Mouse (Mus musculus) gastrocnemius, postnatal 25 days (tissue): ENCODE measurements around the gene Ywhah. TPM values are rescaled to one million over a fixed set of nuclear protein-coding genes. Genes with fewer than 3 reads are reported as not detected.

Experiments used
- DNase-seq: peaks from one replicate; pipeline ENCODE4 v3.0.0; 2022
- long read RNA-seq, 2 experiments: library from polyadenylated mRNA; stranded (forward); transcript quantifications; one replicate each; pipeline ENCODE4 v2.0.0; 2021
- total RNA-seq, 2 experiments: library from RNA; stranded (reverse); gene quantifications; 1 replicate in 1 of 2; 2 replicates in 1 of 2; pipeline ENCODE4 v1.2.3; 2021

Ywhah gene
- 10 to 100 TPM; 54.0 to 54.3 TPM for total RNA-seq
- long read RNA-seq, experiment 1, transcript Ywhah-201 (2 exons, 1,764 nt): major isoform, 84 of 87 reads
- long read RNA-seq, experiment 1, partial matches to known transcripts: 0 of 87 reads
- long read RNA-seq, experiment 1, other reads (novel, unspliced or antisense): 2 of 87 reads
- long read RNA-seq, experiment 2, transcript Ywhah-201 (2 exons, 1,764 nt): major isoform, 100 of 100 reads
- long read RNA-seq, experiment 2, partial matches to known transcripts: 0 of 100 reads
- long read RNA-seq, experiment 2, other reads (novel, unspliced or antisense): 0 of 100 reads

DNA sequence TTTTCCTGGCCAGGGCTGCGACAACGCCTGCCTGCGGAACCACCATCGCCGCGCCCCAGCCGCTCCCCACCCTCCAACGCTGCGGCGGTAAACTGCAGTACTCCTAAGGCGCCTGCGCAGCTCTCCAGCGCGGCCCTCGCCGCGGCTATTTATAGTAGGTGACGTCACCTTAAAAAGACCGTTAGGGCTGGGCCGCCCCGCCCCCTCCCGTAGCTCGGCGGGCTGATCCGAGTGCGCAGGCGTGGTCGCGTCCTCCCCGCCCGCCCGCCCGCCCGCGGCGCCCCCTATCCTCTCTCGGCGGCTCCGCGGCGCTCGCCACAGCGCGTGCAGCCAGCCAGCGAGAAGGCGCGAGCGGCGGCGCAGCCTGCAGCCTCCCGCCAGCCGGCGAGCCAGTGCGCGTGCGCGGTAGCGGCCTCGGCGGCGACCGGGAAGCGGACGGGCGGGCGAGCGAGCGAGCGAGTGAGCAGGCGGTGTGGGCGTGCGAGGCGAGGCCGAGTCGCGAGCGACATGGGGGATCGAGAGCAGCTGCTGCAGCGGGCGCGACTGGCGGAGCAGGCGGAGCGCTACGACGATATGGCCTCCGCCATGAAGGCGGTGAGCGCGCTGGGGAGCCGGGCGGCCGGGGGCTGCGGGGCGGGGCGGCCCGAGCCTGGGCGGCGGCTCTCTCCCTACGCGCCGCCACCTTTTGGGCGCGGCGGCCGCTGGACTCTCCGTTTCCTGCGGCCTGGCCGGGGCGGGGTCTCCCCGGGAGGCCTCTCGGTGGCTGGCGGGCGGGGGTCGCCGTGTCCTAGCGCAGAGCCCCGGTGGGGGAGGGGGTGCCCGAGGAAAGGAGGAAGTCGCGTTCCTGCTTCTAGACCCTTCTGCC is at the start of gene Ywhah:
TSS of gene Ywhah (plus strand) at position 256 of the 865 bp plus-strand sequence.
- DNase-seq: peak; percentile 96

DNA sequence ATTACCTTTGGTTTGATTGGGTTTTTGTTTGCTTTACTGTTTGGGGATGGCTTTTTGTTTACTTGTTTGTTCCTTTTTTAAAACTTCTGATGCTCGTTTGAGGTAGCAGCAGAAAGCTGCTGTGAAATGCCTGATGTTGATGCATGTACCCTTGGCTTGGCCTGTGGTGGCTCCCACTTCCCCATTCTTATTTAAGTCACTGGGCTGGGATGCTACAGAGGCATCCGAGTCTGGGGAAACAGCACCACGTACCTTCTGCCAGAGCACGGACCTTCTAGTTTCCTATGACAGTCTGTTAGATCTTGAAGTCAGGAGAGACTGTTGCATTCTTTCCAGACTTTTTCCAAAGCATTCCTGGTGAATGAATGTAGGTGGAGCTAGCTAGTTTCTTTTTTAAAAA is 42.1 kb upstream of the Ywhah start:
- no peak for DNase-seq

GRCm38 (mm10) chr5:32977179-32977578 is 41.4 kb upstream of the Ywhah start:
- no peak for DNase-seq

DNA sequence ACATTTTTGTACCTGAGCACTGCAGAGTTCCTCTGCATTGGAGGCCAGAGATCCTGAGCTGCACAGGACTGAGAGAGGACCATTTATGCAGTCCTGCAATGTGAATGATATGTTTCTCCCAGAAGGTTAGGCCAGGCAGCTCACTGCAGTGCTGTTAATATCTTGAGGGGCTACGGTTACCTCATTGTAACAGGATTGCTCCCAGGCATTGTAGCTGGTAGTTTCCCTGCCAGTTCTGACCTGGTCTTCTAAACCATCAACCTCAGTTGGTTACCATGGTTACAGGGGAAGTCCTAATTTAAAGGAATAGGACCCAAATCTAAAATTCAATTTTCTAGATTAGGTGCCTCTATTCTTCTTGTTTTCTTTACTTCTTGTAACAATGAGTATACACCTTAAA is 33.2 kb upstream of the Ywhah start:
- no peak for DNase-seq

DNA sequence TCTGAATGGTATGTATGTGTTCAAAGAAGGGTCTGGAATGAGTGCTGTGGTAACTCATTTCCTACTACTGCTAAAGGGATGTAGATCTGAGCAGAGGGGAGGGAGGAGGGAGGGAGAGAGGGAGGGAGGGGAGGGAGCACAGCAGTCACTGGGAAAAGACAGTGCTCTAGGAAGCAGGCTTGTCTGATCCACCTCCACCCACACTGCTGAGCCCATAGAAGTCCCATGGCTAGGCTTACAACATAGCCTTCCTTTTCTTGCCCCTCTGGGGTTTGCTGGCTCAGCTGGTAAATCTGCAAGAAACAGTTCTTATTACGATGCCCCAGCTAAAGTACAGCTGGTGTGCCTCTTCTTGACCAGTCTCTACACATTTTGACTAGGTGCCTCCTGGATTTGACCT is 30.7 kb upstream of the Ywhah start:
- no peak for DNase-seq

GRCm38 (mm10) chr5:32989959-32990640 is 28.5 kb upstream of the Ywhah start:
- DNase-seq: no peak

DNA sequence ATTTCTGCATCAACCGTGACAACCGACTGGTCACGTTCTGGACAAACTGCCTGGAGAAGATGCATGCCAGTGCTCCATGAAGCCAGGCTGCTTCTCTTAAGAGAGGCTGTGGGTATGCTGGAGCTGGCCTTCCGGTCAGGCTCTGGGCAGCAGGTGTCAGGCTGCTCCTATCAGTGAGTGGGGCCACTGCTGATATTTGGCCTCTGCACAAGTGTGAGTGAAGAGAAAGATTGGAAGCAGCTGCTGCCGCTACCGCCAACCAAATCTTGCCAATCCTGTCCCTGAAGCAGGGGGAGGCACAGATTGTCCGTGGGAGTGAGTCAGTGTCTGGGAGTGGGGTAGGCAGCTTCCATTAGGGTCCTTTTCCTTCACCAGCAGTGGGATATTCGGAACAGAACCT is 27.5 kb upstream of the Ywhah start:
- DNase-seq: peak; percentile 42

GRCm38 (mm10) chr5:32994471-32994870 is 24.1 kb upstream of the Ywhah start:
- DNase-seq: no peak

DNA sequence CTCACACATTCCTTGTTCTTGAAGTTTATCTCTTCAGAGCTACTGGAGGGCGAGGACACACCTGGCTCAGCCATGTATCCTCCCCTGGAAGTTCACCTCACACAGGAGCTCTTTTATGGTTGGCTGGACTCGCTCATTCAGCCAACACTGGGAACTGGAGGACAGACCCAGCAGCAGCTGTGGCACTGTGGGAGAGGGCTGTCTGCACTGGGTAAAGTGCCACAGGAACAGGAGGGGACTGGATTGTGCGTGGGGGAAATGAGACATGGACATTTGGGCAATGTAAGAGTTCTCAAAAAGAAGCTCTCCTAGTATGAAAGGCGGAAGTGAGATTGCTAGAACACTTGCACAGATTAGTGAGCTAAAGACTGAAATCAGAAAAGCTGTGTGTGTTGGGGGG is 22.9 kb upstream of the Ywhah start:
- DNase-seq: no peak

GRCm38 (mm10) chr5:32996560-32996959 is 22.1 kb upstream of the Ywhah start:
- DNase-seq: no peak

- no peak for DNase-seq
These were observed 20.9 kb upstream of the Ywhah start for GRCm38 (mm10) chr5:32997686-32998085.

DNA sequence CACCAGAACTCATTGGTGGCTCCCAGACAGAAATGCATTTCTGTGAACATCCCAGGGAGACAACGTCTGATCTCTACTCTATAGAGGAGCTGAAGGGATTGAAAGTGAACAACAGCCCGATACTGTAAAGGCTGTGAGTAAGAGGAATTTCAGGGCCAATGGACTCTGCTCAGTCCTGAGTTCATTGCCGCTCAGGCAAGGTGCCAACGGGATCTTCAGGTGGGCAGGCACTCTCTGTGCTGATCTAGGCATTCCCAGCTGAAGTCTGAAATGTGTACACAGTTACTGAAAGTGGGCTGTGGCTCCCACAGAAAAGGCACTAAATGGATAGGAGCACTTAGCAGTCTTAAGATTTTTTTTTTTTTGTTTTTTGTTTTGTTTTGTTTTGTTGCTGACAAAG is 19.8 kb upstream of the Ywhah start:
- DNase-seq: no peak

DNA sequence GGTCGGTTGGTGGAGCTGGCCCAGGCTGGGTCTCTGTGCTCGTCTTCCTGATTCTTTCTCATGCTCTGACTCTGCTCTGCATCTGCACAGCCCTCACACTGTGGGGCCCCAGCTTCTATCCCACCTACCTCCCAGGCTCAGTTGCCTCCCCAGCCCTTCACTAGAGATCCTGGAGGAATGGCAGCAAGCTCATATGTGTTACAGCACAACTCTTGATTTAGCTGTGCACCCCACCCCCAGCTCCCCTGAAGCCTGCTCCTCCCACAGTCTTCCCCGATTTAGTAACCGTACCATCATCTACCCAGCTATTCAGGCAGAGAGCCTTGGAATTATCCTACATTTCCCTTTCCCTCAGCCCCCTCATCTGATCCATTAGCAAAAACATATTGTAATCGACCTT is 17.5 kb upstream of the Ywhah start:
- DNase-seq: no peak

GRCm38 (mm10) chr5:33002781-33003180 is 15.8 kb upstream of the Ywhah start:
- DNase-seq: no peak

DNA sequence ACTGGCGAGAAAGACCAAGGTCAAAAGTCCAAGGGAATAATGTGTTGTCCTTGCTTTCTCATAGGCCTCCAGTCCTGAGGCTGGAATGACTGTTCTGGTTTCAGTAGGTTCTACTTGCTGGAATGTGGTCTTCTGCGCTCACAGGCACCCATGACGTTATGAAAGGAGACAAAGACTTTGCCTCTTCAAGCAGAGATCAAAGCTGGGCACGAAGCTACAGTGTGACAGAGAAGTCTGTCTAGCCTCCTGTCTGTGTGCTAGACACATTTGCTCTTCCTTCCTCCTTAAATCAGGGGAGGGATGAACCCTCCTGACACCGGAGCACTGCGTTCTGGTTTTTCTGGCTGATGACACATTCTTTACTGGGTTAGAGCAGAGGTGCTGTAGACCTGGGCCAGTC is 15.1 kb upstream of the Ywhah start:
- DNase-seq: no peak

DNA sequence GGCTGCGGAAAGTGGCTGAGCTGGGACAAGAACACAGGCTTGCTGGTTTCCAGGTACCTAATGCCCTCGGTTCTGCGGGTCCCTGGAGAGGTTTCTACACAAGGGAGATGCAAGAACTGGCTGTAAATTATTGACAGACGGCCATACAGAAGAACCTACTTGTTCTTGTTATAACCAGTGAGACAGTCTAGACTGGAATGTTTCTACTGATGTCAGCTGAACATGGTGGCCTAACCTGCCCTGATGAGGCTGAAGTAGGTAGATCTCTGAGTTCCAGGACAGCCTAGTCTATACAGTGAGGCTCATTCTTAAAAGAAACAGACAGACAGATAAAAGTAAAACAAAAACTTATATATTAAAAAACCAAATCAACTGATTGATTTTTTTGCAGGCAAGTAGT is 14.5 kb upstream of the Ywhah start:
- DNase-seq: no peak

GRCm38 (mm10) chr5:33005442-33006145 is 13.0 kb upstream of the Ywhah start:
- no peak for DNase-seq

DNA sequence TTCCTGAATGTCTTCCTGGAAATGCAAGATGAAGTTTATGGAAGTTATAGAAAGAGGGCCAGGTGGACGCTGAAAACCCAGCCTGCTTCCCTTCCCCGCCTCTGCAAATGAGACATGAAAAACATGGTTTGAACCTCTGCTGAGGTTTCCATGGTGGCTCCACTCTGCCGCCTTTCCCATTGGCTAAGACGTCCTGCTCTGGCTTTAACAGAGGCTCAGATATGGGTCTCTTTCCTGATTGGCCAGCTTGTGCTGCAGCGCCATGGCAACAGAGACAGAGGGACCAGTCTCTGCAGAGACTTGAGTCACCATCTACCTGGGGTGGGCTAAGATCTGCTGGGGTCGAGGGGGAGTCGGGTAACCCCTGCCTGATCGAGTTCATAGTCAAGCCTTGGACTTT is 11.9 kb upstream of the Ywhah start:
- no peak for DNase-seq

- DNase-seq: no peak
These were observed 11.2 kb upstream of the Ywhah start for GRCm38 (mm10) chr5:33007371-33007770.

DNA sequence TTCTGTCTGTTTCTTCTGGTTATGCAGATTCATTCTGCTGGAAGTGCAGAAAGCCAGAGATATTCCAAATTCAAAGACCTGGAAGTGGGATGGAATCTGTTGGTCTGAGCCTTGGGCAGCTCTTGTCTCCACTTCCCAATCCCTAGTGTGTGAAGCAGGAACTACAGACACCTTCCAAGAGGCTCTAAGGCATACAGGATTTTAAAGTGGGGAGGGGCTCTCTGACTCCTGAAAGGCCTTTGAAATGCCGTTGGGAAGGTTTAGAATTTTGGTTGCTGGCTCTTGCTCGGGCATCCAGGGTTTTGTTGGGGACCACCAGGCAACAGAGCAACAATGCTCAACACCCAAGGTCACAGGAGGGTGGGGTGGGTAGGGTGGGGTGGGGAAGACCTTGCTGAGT is 9.3 kb upstream of the Ywhah start:
- DNase-seq: no peak

GRCm38 (mm10) chr5:33009818-33010812 is 8.5 kb upstream of the Ywhah start:
- DNase-seq: no peak
